In genomic region chr11:113490530-113491520, GRCm38 (mm10) we compare ENCODE assay signal across 18 mouse cellular contexts.
DNase-seq lines count a peak whose midpoint lies in the region; ATAC-seq and TF ChIP-seq lines count a peak whose summit lies in the region.
"Had no signal": no experiment of that assay in that cellular context is flagged by ENCODE, and none has a peak within 500 bp of the region (broad histone marks: within the 10 kb centered on the region; RNA-seq: fewer than 3 reads in every experiment).

No protein-coding gene starts in this region.

- peak; percentile 39 for DNase-seq in lung, embryonic 14.5 days
- no peak for DNase-seq in lung, postnatal 36 days
- DNase-seq in 3134 (ENCODE audit: extremely low read depth, insufficient read length, low spot score), result peak; percentile 62
- peak; percentile 42 for DNase-seq in 416B (ENCODE audit: low read depth)
- DNase-seq in liver, embryonic 14.5 days (ENCODE audit: low read depth in 3 of 3, low spot score in 3 of 3), result peak in 1 of 3 experiments; percentile 30
- DNase-seq in urinary bladder, postnatal 25 days (ENCODE audit: low spot score), result no peak
- no peak for DNase-seq in adrenal gland, adult 2 months
- DNase-seq: adrenal gland, postnatal 14 days; cerebellum, adult 18-20 months; gastrocnemius, postnatal 10 days; kidney, adult 11 months; kidney, postnatal 10 days; midbrain, embryonic 14.5 days; retina, postnatal 1 day had no signal

- H3K27ac ChIP-seq in lung, embryonic 14.5 days (ENCODE audit: low read depth), result peak overlapping the region; percentile 15; the same call in 1 of the 2 replicates
- peak overlapping the region; percentile 21 for H3K27ac ChIP-seq in liver, embryonic 14.5 days
- H3K27ac ChIP-seq: embryonic facial prominence, embryonic 12.5 days; hindbrain, postnatal 0 days; layer of hippocampus, adult 2 months had no signal

- no peak for TF ChIP-seq CTCF in lung, embryonic 14.5 days (IDR thresholded peaks at IDR 0.05; ENCODE audit: low read depth)
- TF ChIP-seq CTCF in liver, embryonic 14.5 days (IDR thresholded peaks at IDR 0.05; ENCODE audit: low read depth), result no peak

- H3K9ac ChIP-seq in lung, embryonic 14.5 days, result no peak overlapping the region
- H3K9ac ChIP-seq in liver, embryonic 14.5 days (replicated peaks), result no peak overlapping the region
- H3K9ac ChIP-seq: embryonic facial prominence, embryonic 12.5 days had no signal

- H3K4me2 ChIP-seq in lung, embryonic 14.5 days, result no peak overlapping the region
- no peak overlapping the region for H3K4me2 ChIP-seq in liver, embryonic 14.5 days (ENCODE audit: low read depth)
- H3K4me2 ChIP-seq: embryonic facial prominence, embryonic 12.5 days had no signal

- WGBS in lung, embryonic 14.5 days, result 52% methylated on average over 20 of the region's 20 CpGs
- WGBS in liver, embryonic 14.5 days (ENCODE audit: insufficient replicate concordance), result 47% methylated on average over 20 of the region's 20 CpGs

- peaks cover 2% of the 10 kb centered on the region; the same call in 1 of the 2 replicates for H3K4me1 ChIP-seq in lung, embryonic 14.5 days (ENCODE audit: insufficient read depth)
- peaks cover 9 to 41% of the 10 kb centered on the region in 2 experiments for H3K4me1 ChIP-seq in liver, embryonic 14.5 days (replicated peaks; ENCODE audit: control insufficient read depth in 2 of 2, insufficient read depth in 2 of 2, low read length in 1 of 2)
- H3K4me1 ChIP-seq: embryonic facial prominence, embryonic 12.5 days had no signal

- no peaks in the 10 kb centered on the region for H3K9me3 ChIP-seq in lung, embryonic 14.5 days (ENCODE audit: low read depth, low read length)
- no peaks in the 10 kb centered on the region for H3K9me3 ChIP-seq in liver, embryonic 14.5 days (ENCODE audit: control insufficient read depth, low read length)
- H3K9me3 ChIP-seq: embryonic facial prominence, embryonic 12.5 days had no signal

- TF ChIP-seq EP300 in liver, embryonic 14.5 days (IDR thresholded peaks at IDR 0.05; ENCODE audit: low read depth), result no peak

- ATAC-seq in lung, embryonic 14.5 days (ENCODE audit: insufficient read depth), result no peak
- ATAC-seq in liver, embryonic 14.5 days (ENCODE audit: insufficient read depth), result peak; percentile 60; the same call in 1 of the 2 replicates
- ATAC-seq: hindbrain, postnatal 0 days had no signal

- no peaks in the 10 kb centered on the region for H3K27me3 ChIP-seq in lung, embryonic 14.5 days (ENCODE audit: insufficient read depth, low read length)
- no peaks in the 10 kb centered on the region for H3K27me3 ChIP-seq in liver, embryonic 14.5 days (ENCODE audit: control insufficient read depth, insufficient read depth, low read length)
- H3K27me3 ChIP-seq: CH12.LX; embryonic facial prominence, embryonic 12.5 days had no signal

- no peaks in the 10 kb centered on the region for H3K36me3 ChIP-seq in lung, embryonic 14.5 days (ENCODE audit: insufficient read depth)
- H3K36me3 ChIP-seq in liver, embryonic 14.5 days (replicated peaks; ENCODE audit: control insufficient read depth, insufficient read depth, low read depth), result no peaks in the 10 kb centered on the region
- H3K36me3 ChIP-seq: embryonic facial prominence, embryonic 12.5 days had no signal

- H3K4me3 ChIP-seq in lung, embryonic 14.5 days (ENCODE audit: low read depth, low read length), result no peak overlapping the region
- H3K4me3 ChIP-seq in liver, embryonic 14.5 days (ENCODE audit: insufficient read depth in 1 of 2, low read depth in 2 of 2, low read length in 2 of 2), result no peak overlapping the region
- H3K4me3 ChIP-seq: embryonic facial prominence, embryonic 12.5 days; layer of hippocampus, adult 2 months had no signal

Comparison
In these comparisons a context has a peak if more than half of its experiments do, and no peak if none do; other contexts are left out.
1. DNase-seq: peak in lung, embryonic 14.5 days (single experiment), 3134 (single experiment) and 416B (single experiment); none in lung, postnatal 36 days (single experiment), urinary bladder, postnatal 25 days (single experiment) and adrenal gland, adult 2 months (single experiment).